Mouse (Mus musculus): Measurements from ENCODE around the gene Ilf3. TPM values are rescaled to one million over a fixed set of nuclear protein-coding genes. Genes with fewer than 3 reads are reported as not detected.
"Not testable (repeated sequence)": the region's sequence is repeated elsewhere in the genome, so short reads cannot be mapped to it uniquely, and the experiment has no call there.

Ilf3 gene
- polyA plus RNA-seq, 1 experiment, result 81.9 TPM

- peak overlapping the region; percentile 87 for H3K4me3 ChIP-seq (ENCODE audit: control insufficient read depth, low read depth, low read length)
- H3K27ac ChIP-seq (ENCODE audit: control insufficient read depth, insufficient read depth, low read depth, low read length), result peak overlapping the region; percentile 52; the same call in 1 of the 2 replicates
- no peaks in the 10 kb centered on the region for H3K36me3 ChIP-seq (ENCODE audit: control insufficient read depth, insufficient read depth, low read length)
- no peaks in the 10 kb centered on the region for H3K27me3 ChIP-seq (ENCODE audit: control insufficient read depth, insufficient read depth, low read length)
- TF ChIP-seq POLR2A (IDR thresholded peaks at IDR 0.05; ENCODE audit: control insufficient read depth, low read depth, low read length) (no peak; the same call in 1 of the 2 replicates), CTCF (IDR thresholded peaks at IDR 0.05; ENCODE audit: control insufficient read depth, insufficient read depth, insufficient replicate concordance, low read depth, low read length) (no peak)
- H3K4me1 ChIP-seq (ENCODE audit: control insufficient read depth, insufficient read depth, low read length), result peaks cover 20% of the 10 kb centered on the region
Measured at GRCm38 (mm10) chr9:21322211-21322916, 45.3 kb upstream of the Ilf3 start.

GRCm38 (mm10) chr9:21322917-21323297 is 44.8 kb upstream of the Ilf3 start:
- not testable (repeated sequence) for H3K27ac ChIP-seq (ENCODE audit: control insufficient read depth, insufficient read depth, low read depth, low read length); H3K36me3 ChIP-seq (ENCODE audit: control insufficient read depth, insufficient read depth, low read length)

GRCm38 (mm10) chr9:21324269-21324668 is 43.4 kb upstream of the Ilf3 start:
- Histone ChIP-seq H3K4me1 (ENCODE audit: control insufficient read depth, insufficient read depth, low read length) (peaks cover 24% of the 10 kb centered on the region), H3K27me3 (ENCODE audit: control insufficient read depth, insufficient read depth, low read length) (no peaks in the 10 kb centered on the region), H3K27ac (ENCODE audit: control insufficient read depth, insufficient read depth, low read depth, low read length) (no peak overlapping the region), H3K36me3 (ENCODE audit: control insufficient read depth, insufficient read depth, low read length) (no peaks in the 10 kb centered on the region), H3K4me3 (ENCODE audit: control insufficient read depth, low read depth, low read length) (no peak overlapping the region)
- TF ChIP-seq POLR2A (IDR thresholded peaks at IDR 0.05; ENCODE audit: control insufficient read depth, low read depth, low read length), result no peak
- TF ChIP-seq CTCF (IDR thresholded peaks at IDR 0.05; ENCODE audit: control insufficient read depth, insufficient read depth, insufficient replicate concordance, low read depth, low read length), result no peak

More at GRCm38 (mm10) chr9:21322917-21323297, 44.8 kb upstream of the Ilf3 start:
- H3K4me3 ChIP-seq (ENCODE audit: control insufficient read depth, low read depth, low read length); H3K27me3 ChIP-seq (ENCODE audit: control insufficient read depth, insufficient read depth, low read length): not testable (repeated sequence)
- peaks cover 20% of the 10 kb centered on the region for H3K4me1 ChIP-seq (ENCODE audit: control insufficient read depth, insufficient read depth, low read length)

- H3K27me3 ChIP-seq (ENCODE audit: control insufficient read depth, insufficient read depth, low read length), result no peaks in the 10 kb centered on the region
- TF ChIP-seq CTCF (IDR thresholded peaks at IDR 0.05; ENCODE audit: control insufficient read depth, insufficient read depth, insufficient replicate concordance, low read depth, low read length), result no peak
- TF ChIP-seq POLR2A (IDR thresholded peaks at IDR 0.05; ENCODE audit: control insufficient read depth, low read depth, low read length), result no peak
- no peaks in the 10 kb centered on the region for H3K36me3 ChIP-seq (ENCODE audit: control insufficient read depth, insufficient read depth, low read length)
Measured at GRCm38 (mm10) chr9:21327569-21327968, 40.1 kb upstream of the Ilf3 start.

GRCm38 (mm10) chr9:21328041-21328440 is 39.6 kb upstream of the Ilf3 start:
- Histone ChIP-seq H3K27me3 (ENCODE audit: control insufficient read depth, insufficient read depth, low read length) (no peaks in the 10 kb centered on the region), H3K27ac (ENCODE audit: control insufficient read depth, insufficient read depth, low read depth, low read length) (peak overlapping the region; percentile 67), H3K4me3 (ENCODE audit: control insufficient read depth, low read depth, low read length) (no peak overlapping the region), H3K36me3 (ENCODE audit: control insufficient read depth, insufficient read depth, low read length) (no peaks in the 10 kb centered on the region), H3K4me1 (ENCODE audit: control insufficient read depth, insufficient read depth, low read length) (peaks cover 7% of the 10 kb centered on the region)
- no peak for TF ChIP-seq CTCF (IDR thresholded peaks at IDR 0.05; ENCODE audit: control insufficient read depth, insufficient read depth, insufficient replicate concordance, low read depth, low read length)
- TF ChIP-seq POLR2A (IDR thresholded peaks at IDR 0.05; ENCODE audit: control insufficient read depth, low read depth, low read length), result no peak

More at GRCm38 (mm10) chr9:21327569-21327968, 40.1 kb upstream of the Ilf3 start:
- H3K4me1 ChIP-seq (ENCODE audit: control insufficient read depth, insufficient read depth, low read length), result peaks cover 7% of the 10 kb centered on the region
- H3K27ac ChIP-seq (ENCODE audit: control insufficient read depth, insufficient read depth, low read depth, low read length), result peak overlapping the region; percentile 23; the same call in 1 of the 2 replicates
- H3K4me3 ChIP-seq (ENCODE audit: control insufficient read depth, low read depth, low read length), result no peak overlapping the region

- peaks cover 7% of the 10 kb centered on the region for H3K4me1 ChIP-seq (ENCODE audit: control insufficient read depth, insufficient read depth, low read length)
- H3K27me3 ChIP-seq (ENCODE audit: control insufficient read depth, insufficient read depth, low read length), result no peaks in the 10 kb centered on the region
- TF ChIP-seq CTCF (IDR thresholded peaks at IDR 0.05; ENCODE audit: control insufficient read depth, insufficient read depth, insufficient replicate concordance, low read depth, low read length), result no peak
- TF ChIP-seq POLR2A (IDR thresholded peaks at IDR 0.05; ENCODE audit: control insufficient read depth, low read depth, low read length), result no peak
- no peak overlapping the region for H3K4me3 ChIP-seq (ENCODE audit: control insufficient read depth, low read depth, low read length)
- H3K36me3 ChIP-seq (ENCODE audit: control insufficient read depth, insufficient read depth, low read length), result no peaks in the 10 kb centered on the region
- H3K27ac ChIP-seq (ENCODE audit: control insufficient read depth, insufficient read depth, low read depth, low read length), result no peak overlapping the region
Measured at GRCm38 (mm10) chr9:21329041-21329440, 38.6 kb upstream of the Ilf3 start.

GRCm38 (mm10) chr9:21329699-21330289 is 37.9 kb upstream of the Ilf3 start:
- TF ChIP-seq POLR2A (IDR thresholded peaks at IDR 0.05; ENCODE audit: control insufficient read depth, low read depth, low read length), result no peak
- TF ChIP-seq CTCF (IDR thresholded peaks at IDR 0.05; ENCODE audit: control insufficient read depth, insufficient read depth, insufficient replicate concordance, low read depth, low read length), result no peak
- H3K36me3 ChIP-seq (ENCODE audit: control insufficient read depth, insufficient read depth, low read length), result no peaks in the 10 kb centered on the region
- H3K4me1 ChIP-seq (ENCODE audit: control insufficient read depth, insufficient read depth, low read length), result peaks cover 7% of the 10 kb centered on the region
- H3K27ac ChIP-seq (ENCODE audit: control insufficient read depth, insufficient read depth, low read depth, low read length), result peak overlapping the region; percentile 69
- H3K27me3 ChIP-seq (ENCODE audit: control insufficient read depth, insufficient read depth, low read length), result no peaks in the 10 kb centered on the region
- H3K4me3 ChIP-seq (ENCODE audit: control insufficient read depth, low read depth, low read length), result no peak overlapping the region

Data from testis, adult 2 months (tissue).